Mouse (Mus musculus) spleen, postnatal 36 days (tissue): ENCODE results near the gene Hfm1.
A peak's percentile ranks its signal among the peaks of the same experiment; 100 is the strongest.

Experiments used
- DNase-seq, 2 experiments: peaks; one replicate each; pipeline ENCODE4 v3.0.0; 2022; ENCODE audit warnings: low spot score in 2 of 2, mixed read lengths in 1 of 2

The Hfm1 gene

DNA sequence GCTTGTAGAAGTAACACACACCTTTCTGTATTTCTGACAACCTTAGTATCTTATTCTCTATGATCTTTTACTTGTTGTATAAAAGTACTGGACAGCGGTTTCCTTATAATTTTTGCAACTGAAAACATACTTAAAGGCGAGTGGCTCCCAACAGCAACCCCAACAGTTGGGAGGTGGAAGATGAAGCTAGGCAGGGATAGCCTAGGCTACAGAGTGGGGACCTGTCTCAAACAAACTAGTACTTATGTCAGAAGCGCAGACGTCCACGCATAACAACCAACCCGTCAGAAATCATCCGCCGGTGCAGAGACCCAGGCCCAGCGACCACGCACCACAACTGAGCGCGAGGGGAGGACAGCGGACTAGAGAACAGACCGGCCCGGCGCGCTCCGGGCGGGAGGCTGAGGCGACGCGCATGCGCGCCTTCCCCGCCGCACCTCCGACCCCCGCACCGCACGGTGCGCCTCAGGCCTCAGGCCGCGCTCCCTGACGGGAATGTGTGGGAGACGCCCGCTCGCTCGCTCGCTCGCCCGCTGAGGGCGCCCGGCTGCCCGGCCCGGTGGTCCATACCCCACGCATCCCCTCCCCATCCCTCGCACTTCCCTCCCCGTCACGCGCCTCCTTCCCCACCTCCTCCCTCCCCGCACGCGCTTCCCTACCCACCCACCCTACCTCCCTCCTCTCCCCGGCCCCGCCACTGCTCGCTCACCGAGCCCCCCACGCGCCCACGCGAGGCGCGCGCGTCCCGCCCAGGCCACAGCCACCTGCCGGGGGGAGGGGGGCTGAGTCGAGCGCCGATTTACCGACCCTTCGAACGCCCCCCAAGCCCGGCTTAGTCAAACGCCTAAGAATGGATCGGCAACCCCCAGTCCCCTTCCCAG lies at the start of gene Hfm1:
Hfm1 (minus strand) TSS at position 834 of the 881 bp plus-strand sequence.
- peak; percentile 18 for DNase-seq

DNA sequence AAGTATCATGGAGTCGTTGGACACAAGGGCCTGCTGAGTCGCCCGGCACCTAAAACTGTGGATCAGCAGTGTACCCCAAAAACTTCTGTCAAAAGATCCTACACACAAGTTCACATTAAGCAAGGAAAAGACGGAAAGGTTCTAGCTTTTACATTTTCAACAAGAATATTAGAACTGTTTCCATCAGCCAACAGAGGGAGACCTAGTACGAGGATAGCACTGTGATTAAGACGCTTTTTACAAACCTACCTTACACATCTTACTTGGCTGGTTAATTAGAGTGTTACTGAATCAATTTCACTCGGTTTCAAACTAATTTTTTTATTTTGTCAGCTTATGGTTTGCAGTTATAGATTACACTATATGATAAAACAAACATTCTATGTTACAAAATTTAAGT lies 47.8 kb upstream of the Hfm1 start:
- DNase-seq = no peak

DNA sequence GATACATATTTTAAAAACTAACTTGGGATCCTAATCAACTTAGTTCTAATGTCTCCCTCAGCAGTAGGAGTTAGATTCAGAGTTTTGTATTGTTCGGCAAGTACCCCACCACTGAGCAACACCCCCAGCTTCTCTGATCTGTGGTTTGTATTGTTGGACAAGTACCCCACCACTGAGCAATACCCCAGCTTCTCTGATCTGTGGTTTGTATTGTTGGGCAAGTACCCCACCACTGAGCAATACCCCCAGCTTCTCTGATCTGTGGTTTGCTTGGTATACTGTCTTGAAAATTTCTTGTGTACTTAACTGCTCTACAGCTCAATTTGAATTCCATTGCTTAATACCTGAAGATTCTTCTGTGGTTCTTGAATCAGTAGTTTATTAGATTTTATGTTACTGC lies 41.5 kb upstream of the Hfm1 start:
- DNase-seq = no peak

DNA sequence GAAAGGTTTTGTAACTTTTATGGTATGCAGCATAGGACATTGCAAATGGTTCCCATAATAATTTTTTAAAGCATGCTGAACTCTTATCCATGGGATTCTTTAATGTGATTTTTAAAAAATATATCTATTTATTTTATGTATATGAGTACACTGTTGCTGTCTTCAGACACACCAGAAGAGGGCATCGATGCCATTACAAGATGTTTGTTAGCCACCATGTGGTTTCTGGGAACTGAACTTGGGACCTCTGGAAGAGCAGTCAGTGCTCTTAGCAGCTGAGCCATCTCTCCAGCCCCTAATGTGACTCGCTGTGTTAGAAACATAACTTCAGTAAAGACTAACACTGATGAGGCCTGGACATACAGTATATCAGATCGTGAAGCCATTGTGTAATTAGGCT lies 40.3 kb upstream of the Hfm1 start:
- DNase-seq = no peak

DNA sequence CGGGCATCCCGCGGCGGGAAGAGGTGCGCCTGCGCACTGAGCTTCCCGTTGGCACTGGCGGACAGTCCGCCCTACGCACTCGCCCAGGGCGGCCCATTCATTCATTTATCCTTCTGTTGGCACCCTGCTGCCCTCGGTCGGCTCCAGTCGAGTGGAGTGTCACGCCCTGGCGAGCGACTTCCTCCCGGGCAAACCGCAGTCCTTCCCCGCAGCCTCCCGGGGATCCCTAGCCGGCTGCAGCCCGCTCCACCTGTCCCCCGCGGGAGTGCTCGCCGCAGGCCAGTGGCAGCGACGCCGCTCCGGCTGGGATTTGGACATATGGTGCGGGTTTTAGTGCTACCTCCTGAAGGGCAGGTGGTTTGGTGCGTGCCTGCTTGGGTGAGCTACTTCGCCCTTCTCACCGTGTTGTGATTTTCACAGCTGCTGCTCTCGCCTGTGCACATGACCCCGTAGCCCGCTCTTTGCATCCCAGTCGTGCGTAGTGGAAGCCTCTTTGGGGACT lies 38.4 kb upstream of the Hfm1 start:
- peak in 1 of 2 experiments; percentile 27 for DNase-seq

DNA sequence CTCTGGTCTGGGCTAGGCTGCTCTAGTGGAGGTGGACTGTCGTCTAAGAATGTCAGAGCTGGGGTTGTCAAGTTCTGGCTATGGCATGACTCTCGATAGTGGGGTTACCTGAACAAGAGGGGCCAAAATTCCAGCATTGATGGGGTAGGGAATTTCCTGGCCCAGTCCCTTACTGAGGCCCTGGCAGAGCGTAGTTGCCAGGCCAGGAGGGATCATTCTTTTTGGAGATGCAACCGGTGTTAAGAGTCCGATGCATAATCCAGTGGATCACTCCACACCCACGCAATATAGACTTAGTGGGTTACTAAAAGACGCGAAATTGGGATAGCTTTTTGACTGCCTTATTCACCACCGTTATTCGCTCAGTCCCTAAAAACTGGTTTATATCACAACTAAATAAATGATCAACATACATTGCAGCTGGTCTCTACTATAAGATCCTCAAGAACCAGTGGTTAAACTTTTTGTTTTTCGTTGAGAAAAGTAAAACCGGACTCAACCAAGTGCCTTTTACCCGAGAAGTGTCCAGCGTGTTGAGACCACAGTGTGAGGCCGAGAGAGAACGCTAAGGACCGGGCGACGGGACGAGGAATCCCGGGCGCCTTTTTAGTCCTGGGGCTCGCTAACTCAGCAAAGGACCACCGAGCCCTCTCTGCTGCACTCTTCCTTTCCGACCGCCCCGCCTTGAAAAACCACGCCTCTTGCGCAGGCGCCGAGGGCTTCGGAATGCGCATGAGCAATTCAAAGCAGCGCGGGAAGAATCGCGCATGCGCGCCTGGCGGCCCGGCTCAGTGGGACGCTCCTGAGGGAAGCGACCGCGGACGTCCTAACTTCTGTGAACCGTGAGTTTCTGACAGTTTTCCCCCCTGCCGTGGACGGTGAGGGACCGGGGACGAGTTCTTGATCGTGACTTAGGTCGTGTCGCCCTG lies 37.7 kb upstream of the Hfm1 start, which contains the start of gene Cdc7:
Cdc7 (plus strand) TSS at position 739 of the 929 bp plus-strand sequence.
- DNase-seq = peak; percentile 89 to 93

DNA sequence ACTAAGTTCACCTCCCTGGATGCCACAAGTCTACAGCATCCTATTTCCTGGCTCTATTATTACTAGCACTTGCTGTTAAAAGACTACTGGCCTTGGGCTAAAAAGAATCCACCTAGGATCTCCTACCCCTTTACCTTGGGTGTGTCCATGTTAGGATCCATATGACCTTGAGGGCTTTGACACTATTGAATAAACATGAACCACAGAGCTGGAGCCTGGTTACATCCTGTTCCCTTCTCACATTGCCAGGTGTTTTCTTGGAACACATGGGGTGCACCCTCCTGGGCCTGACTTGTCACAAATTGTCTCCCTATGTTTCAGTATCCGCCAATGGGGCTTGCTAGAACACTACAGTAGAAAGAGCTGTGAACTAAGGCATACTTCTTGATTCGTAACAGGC lies 34.3 kb upstream of the Hfm1 start:
- no peak for DNase-seq

DNA sequence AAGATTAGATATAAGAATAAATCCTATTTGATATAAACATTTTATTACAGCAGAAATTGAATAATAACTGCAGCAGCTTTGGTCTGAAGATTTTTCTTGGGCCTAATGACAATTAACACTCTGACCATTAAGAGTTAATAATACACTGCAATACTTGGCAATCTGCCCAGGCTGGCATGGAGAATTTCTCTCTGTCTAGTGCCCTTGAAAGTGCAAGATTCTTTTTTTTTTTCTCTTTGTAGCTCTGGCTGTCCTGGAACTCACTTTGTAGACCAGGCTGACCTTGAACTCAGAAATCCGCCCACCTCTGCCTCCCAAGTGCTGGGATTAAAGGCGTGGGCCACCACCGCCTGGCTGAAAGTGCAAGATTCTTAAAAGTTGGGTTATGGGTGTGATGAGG lies 32.9 kb upstream of the Hfm1 start:
- no peak for DNase-seq

DNA sequence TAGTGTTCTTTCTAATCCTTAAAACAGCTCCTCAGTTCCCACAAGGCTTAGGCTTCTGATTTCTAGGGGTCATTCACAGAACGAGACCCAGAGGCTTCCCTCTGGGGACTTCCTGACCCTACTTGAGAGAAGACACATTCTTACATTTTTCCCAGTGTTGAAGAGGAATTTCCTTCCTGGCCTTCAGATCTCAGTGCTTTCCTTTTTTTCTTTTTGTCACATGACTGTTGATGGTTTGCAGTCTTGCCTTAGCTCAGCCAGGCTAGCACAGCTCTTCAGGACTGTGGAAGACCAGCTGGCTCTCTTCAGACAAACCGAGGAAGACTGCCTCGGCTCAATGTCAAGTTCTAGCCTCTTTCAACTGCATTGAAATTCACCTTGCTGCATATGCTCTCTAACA lies 30.3 kb upstream of the Hfm1 start:
- no peak for DNase-seq

DNA sequence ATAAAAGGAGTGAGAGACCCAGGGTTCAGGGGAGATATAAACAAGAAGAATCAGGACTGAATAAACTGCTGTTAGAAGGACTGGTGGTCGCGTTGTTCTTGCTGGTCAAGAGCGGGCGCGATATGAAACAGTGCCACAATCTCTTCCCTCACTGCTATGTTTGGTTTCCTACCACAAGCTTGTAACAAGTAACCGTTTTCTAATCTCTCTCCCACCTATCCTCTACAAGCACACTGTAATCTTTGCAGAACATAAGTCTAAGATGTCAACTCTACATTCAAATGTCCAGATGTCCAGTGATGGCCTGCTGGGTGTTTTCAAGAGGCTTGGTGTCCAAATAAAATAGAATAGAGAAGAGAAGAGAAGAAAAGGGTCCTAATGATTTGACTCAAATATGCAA lies 22.6 kb upstream of the Hfm1 start:
- DNase-seq = no peak

DNA sequence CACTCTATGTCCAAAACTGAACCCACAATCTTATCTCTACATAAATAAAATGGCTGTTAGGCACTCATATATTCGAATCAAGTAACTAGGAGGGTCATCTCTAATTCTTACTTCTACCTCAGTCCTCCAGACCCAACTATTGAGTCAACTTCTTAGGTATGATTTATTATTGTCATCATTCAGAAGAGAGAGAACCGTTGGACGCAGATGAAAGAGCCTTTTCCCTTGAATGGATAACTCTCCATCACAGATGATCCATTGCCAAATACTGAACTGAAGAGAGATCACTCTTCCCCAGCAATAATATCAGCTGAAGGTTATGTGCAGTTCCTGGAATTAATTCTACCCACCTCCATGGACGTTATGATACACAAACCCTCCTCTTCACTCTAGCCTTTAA lies 20.2 kb upstream of the Hfm1 start:
- no peak for DNase-seq

DNA sequence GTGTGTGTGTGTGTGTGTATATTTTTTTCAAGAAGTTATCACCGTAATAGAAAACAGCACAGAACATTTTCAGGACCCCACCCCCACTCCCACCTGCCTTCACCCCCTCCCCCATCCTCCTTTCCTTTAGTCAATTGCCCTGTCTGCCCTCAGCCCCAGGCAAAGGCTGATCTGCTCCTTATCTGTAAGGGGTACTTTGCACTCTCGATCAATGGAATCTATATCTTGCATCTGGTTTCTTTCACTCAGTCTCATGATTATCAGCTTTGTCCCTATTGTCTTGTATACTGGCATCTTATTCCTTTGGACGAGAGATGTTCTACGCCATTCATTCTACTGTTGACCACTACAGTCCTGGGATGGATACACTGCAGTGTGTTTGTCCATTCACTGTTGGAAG lies 1.9 kb upstream of the Hfm1 start:
- DNase-seq = no peak

DNA sequence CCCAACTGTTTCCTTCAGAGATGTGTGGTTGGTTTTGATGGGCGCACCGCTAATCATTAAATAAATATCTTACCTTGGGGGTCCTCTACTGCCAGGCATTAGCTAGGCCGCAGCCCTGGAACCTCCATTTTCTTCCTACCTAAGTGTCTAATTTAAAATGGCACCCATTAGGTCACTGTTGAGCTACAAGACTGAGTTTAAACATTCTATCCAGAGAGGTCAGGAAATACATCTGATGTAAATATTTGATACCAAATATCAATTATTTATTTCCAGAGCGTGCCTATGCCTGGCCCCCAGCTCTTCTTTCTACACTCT lies 207 bp upstream of the Hfm1 start:
- DNase-seq = no peak

DNA sequence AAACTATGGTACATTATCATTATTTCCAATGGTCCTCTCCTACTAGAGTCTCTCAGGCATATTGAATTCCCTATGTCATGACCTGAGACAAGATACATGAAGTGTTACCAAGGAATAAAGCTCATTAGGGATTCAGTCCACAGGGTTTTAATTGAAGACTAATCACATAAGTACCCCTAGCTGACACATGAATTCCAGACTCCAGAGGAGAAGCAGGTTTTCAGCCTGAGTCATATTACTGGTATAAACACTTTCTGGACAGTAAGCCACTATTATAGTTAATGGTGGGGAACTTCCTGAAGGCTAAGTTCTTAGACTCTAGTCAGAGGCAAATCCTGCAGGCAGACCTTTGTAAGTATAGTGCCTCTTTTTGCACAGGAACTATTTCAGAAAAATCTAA lies 6.8 kb downstream of the Hfm1 start:
- DNase-seq = no peak

DNA sequence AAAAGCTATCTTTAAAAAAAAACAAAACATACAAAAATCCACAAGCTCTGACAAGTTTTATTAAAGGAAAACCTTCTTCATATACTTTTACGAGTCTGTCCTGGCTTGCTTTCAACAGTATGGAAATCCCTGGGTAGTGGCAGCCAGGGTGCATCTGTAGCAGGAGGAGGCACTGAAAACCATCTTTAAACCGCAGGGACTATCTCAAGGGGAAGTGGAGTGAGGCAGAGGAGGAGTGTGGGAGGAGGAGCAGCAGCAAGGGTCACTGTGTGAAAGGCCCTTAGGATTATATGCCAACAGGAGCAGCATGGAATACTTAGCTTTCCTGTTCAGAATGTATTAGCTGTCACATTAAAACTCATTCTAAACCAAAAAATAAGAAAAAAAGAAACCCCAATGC lies 29.2 kb downstream of the Hfm1 start:
- DNase-seq = no peak

DNA sequence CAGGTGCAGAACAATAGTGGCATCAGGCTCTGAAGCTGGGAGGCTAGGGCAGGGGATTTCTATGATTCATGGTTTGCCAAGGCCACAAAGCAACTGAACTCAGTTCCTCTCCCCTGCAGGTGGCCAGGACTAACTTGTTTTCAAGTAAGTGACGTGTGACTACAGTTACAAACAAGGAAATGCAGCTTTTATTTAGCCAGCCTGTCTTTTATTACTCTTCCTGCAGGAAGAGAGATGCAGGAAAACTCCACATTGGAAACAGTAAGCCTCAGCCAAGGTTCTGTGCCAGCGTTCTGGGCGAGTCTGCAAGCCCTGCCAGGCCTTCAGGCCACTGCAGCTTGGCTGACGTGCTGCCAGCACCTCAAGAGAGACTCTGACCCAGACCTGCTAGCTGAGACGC lies 34.3 kb downstream of the Hfm1 start:
- DNase-seq = peak; percentile 65

DNA sequence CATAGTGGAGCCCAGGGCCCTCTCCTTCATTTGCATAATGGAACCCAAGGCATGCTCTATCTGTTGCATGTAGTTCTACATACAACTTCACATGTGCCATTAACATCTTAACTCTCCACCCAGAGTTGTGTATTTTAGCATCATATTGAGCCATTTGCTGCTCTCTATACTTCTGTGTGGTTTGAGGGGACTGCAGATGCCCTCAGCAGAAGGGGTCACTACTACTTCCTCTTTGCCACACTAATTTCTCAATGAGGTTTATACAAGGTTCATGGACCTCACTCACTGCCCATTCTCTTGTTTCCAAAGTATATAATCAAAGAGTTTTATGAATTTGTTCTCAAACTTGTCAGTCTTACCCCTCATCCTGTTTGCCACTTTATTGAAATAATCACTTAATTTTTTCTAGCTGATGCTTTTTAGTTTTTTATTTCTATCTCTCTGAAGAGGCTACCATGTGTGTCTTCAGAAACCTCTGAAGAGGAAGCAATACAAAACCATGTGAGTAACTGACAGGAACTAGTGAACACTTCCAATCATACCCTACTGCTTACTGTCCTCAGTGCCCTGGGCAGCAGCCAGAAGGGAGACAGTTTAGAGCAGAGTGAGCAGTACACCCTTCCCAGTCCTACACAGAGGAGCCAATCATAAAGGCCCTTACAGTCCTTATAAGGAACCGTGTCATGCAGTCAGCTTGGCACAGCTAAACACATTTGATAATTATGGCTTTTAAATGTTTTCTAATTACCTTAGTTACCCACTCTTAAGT lies 38.6 kb downstream of the Hfm1 start:
- DNase-seq = peak; percentile 28 to 29

DNA sequence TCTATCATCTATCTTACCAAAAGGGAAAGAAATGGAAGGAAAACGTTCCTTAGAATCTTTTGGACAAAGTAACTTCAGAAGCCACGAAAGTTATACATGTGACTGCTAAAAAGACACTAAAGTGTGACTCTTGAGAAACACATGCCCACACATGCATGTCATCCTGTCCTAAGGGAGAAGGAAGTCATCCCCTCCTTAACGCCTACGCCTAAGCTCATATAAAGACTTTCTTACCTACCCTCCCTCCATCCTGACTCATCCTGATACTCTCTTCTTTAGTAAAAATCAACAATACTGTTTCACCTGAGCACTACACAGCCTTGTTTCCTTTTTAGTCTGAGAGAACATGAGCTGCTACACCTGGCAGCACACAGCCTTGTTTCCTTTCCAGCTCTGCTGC lies 40.6 kb downstream of the Hfm1 start:
- no peak for DNase-seq

DNA sequence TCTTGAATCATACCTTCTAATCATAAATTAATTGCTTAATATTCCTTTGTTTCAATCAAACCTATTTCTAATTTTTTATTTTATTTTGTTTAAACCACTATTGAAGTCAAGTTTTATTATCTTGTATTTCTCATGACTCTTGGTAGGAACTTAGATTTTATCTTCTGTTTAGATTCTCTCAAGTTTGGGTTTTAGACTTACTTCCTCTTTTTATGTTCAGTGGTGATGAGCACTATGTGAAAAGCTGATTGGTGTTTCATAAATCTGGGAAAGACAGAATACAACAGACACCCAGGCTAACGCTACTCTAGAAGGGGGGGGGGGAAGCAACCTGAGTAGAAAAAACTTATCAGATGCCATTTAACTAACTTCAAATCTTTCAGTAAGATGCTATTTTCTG lies 49.7 kb downstream of the Hfm1 start:
- no peak for DNase-seq

DNA sequence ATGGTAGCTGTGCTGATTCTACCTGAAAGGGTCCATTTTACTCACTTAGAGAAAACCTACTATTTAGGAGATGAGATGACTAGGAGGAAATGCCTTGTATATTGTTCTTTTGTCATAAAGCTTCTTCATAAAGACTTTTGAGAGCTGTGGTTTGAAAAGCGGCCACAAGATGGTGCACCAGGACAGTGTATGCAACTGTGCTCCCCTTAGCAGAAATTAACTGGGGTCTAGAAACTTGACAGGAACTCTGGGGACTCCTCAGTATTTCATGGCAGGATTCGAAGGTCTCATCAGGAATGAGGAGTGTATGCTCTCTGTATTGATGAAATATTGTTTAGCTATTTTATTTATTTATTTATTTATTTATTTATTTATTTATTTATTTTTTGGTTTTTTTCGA lies 65.7 kb downstream of the Hfm1 start:
- DNase-seq = peak; percentile 43 to 52

DNA sequence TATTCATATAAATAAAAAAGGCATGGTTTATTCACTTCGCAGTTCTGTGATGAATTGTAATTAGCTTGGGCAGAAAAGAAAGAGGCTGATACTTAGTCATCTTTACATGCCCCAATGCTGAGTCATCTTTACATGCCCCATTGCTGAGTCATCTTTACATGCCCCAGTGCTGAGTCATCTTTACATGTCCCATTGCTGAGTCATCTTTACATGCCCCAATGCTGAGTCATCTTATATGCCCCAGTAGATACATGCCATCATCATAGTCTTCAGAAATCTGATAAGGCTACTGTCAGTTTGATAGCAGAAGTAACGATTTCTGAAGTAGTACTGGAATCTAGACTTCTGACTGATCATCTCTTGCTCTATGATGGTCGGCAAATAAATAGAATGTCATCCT lies 72.8 kb downstream of the Hfm1 start:
- DNase-seq = no peak

DNA sequence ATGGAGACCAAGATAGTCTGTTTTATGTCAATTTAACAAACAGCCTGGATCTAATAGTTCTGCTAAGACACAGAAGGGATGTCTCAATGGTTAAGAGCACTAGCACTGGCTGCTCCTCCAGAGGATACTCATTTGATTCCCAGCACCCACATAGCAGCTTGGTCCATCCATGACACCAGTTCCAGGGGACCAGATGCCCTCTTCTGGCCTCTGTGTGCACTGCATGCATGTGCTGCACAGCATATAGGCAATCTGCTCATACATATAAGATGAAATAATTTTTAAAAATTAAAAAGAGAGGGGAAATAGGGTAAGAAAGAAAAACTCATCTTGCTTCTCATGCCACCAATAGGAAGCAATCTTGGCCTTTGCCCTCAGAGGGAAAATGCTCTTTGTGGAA lies 79.1 kb downstream of the Hfm1 start:
- DNase-seq = no peak
